Mouse (Mus musculus) lung, postnatal 0 days (tissue): ENCODE results near the gene Efcab12. TPM values are rescaled to one million over a fixed set of nuclear protein-coding genes. Genes with fewer than 3 reads are reported as not detected.

Experiments used
- ATAC-seq: fragments of 200-750 bp; cut with Nextera tagmentation; 2 replicates; pipeline ENCODE4 v1.8.0; 2017; ENCODE audit warnings: moderate library complexity
- DNase-seq: peaks from one replicate; pipeline ENCODE4 v3.0.0-alpha.2; 2016; ENCODE audit warnings: low spot score
- H3K27ac ChIP-seq: fragments of 300-500 bp; sonication (generic); 2 replicates; pipeline ENCODE4 v1.5.1; 2014; ENCODE audit warnings: antibody characterized with exemption, mild to moderate bottlenecking, low read length, mixed read lengths
- H3K27me3 ChIP-seq: fragments of 300-500 bp; sonication (generic); replicated peaks from 2 replicates; pipeline ENCODE4 v1.6.1; 2014; ENCODE audit warnings: low read length, mixed read lengths; ENCODE audit not compliant: insufficient read depth
- H3K36me3 ChIP-seq: fragments of 300-500 bp; sonication (generic); 2 replicates; pipeline ENCODE4 v1.6.1; 2014; ENCODE audit warnings: low read length, mixed read lengths; ENCODE audit not compliant: insufficient read depth
- H3K4me1 ChIP-seq: fragments of 300-500 bp; sonication (generic); 2 replicates; pipeline ENCODE4 v1.6.1; 2014; ENCODE audit warnings: antibody characterized with exemption, low read depth, low read length, mixed read lengths; ENCODE audit not compliant: insufficient read depth
- H3K4me2 ChIP-seq: fragments of 300-500 bp; sonication (generic); replicated peaks from 2 replicates; pipeline ENCODE4 v1.6.1; 2014; ENCODE audit warnings: low read depth, mild to moderate bottlenecking, low read length, moderate library complexity, mixed read lengths
- H3K4me3 ChIP-seq: fragments of 300-500 bp; sonication (generic); 2 replicates; pipeline ENCODE4 v1.5.1; 2014; ENCODE audit warnings: low read depth, low read length
- H3K9ac ChIP-seq: fragments of 300-500 bp; sonication (generic); replicated peaks from 2 replicates; pipeline ENCODE4 v1.6.1; 2014; ENCODE audit warnings: low read depth, mild to moderate bottlenecking
- H3K9me3 ChIP-seq: fragments of 300-500 bp; sonication (generic); 2 replicates; pipeline ENCODE4 v1.6.1; 2016; ENCODE audit warnings: low read length, mixed read lengths
- CTCF ChIP-seq: IDR thresholded peaks from 2 replicates; pipeline ENCODE4 v1.5.1; 2016; ENCODE audit warnings: antibody characterized with exemption, mild to moderate bottlenecking
- EP300 ChIP-seq: IDR thresholded peaks from 2 replicates; pipeline ENCODE4 v1.6.1; 2016; ENCODE audit warnings: antibody characterized with exemption, mild to moderate bottlenecking, control low read depth
- WGBS: fragments of 180-500 bp; shearing (Covaris S2); extraction: QIAGEN DNeasy Blood & Tissue Kit; methylation state at CpG from one replicate; pipeline ENCODE4 v1.1.7; 2014; 5-methylcytosine and 5-hydroxymethylcytosine counted together
- polyA plus RNA-seq: library from polyadenylated mRNA; unstranded; fragments of >200 nt; fragmentation: Nextera tagmentation; extraction: Ambion mirVana; gene quantifications from 2 replicates; pipeline ENCODE4 v1.2.1, GENCODE M21; 2015

The Efcab12 gene
- polyA plus RNA-seq, 1 experiment from 2014 or later = 1.5 TPM

- Histone ChIP-seq H3K27me3 (no peaks in the 10 kb centered on the region), H3K9ac (no peak overlapping the region), H3K36me3 (no peaks in the 10 kb centered on the region), H3K9me3 (no peaks in the 10 kb centered on the region), H3K27ac (peak overlapping the region; percentile 32; the same call in 1 of the 2 replicates), H3K4me1 (no peaks in the 10 kb centered on the region; the same call in 1 of the 2 replicates), H3K4me2 (no peak overlapping the region), H3K4me3 (no peak overlapping the region)
- WGBS = 55% methylated on average over 4 of the region's 4 CpGs
- DNase-seq = peak; percentile 44
- no peak for ATAC-seq
- TF ChIP-seq EP300 (no peak), CTCF (no peak)
These were observed 18.1 kb upstream of the Efcab12 start for GRCm38 (mm10) chr6:115856361-115856745.

DNA sequence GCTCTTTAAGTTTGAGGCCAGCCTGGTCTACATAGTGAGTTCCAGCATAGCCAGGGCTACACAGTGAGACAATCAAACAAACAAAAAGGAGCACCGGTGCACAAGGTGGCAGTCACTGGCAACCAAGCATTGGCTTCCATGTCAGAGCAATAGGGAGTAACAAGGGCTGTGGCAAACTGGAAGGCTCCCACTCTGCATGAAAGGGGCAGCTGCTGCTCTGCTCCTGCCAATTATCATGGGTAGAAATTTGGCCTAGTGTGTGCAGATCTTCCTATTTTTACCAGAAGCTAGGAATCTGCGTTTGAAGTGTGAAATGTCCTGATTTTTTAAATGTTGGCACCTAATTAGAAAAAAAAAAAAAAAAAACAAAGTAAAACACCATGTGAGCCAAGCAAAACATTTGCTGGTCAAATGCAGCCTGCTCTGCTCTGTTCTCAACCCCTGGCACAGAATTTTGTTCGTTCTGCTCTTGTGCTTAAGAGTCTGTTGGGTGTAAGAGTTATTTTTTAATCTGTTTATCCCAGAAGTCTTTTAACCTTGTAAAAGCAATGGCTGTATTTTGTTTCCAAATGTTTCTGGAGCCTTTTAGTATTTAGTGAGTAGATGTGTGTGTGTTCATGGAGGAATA is 17.6 kb upstream of the Efcab12 start:
- Histone ChIP-seq H3K4me2 (no peak overlapping the region), H3K27me3 (no peaks in the 10 kb centered on the region), H3K27ac (peak overlapping the region; percentile 32; the same call in 1 of the 2 replicates), H3K9me3 (no peaks in the 10 kb centered on the region), H3K4me1 (no peaks in the 10 kb centered on the region; the same call in 1 of the 2 replicates), H3K36me3 (no peaks in the 10 kb centered on the region), H3K9ac (no peak overlapping the region), H3K4me3 (no peak overlapping the region)
- WGBS = 53% methylated on average over 3 of the region's 3 CpGs
- no peak for DNase-seq
- ATAC-seq = no peak
- TF ChIP-seq EP300 (no peak), CTCF (no peak)

- Histone ChIP-seq H3K4me2 (no peak overlapping the region), H3K9ac (no peak overlapping the region), H3K27me3 (no peaks in the 10 kb centered on the region), H3K4me3 (no peak overlapping the region), H3K27ac (no peak overlapping the region), H3K36me3 (no peaks in the 10 kb centered on the region), H3K4me1 (no peaks in the 10 kb centered on the region; the same call in 1 of the 2 replicates), H3K9me3 (no peaks in the 10 kb centered on the region)
- ATAC-seq (no peak), DNase-seq (peak; percentile 29)
- no peak for TF ChIP-seq EP300
- TF ChIP-seq CTCF = peak; percentile 67
- 65% methylated on average over 2 of the region's 2 CpGs for WGBS
These were observed 16.2 kb upstream of the Efcab12 start for GRCm38 (mm10) chr6:115854432-115854831.

GRCm38 (mm10) chr6:115853985-115854384 is 15.8 kb upstream of the Efcab12 start:
- DNase-seq (no peak), ATAC-seq (no peak)
- Histone ChIP-seq H3K4me3 (peak overlapping the region; percentile 53), H3K36me3 (no peaks in the 10 kb centered on the region), H3K9me3 (no peaks in the 10 kb centered on the region), H3K4me2 (peak overlapping the region; percentile 66), H3K27me3 (no peaks in the 10 kb centered on the region), H3K4me1 (no peaks in the 10 kb centered on the region; the same call in 1 of the 2 replicates), H3K9ac (no peak overlapping the region), H3K27ac (peak overlapping the region; percentile 71)
- 42% methylated on average over 7 of the region's 7 CpGs for WGBS
- TF ChIP-seq EP300 (no peak), CTCF (no peak)

- H3K27me3 ChIP-seq = no peaks in the 10 kb centered on the region
- no peak within 1 kb of the TSS for H3K9ac ChIP-seq
- no peaks in the 10 kb centered on the region for H3K36me3 ChIP-seq
- DNase-seq = peak; percentile 100
- no peaks in the 10 kb centered on the region for H3K9me3 ChIP-seq
- under 1% methylated on average over 51 of the region's 51 CpGs for WGBS
- TF ChIP-seq EP300 = no peak
- TF ChIP-seq CTCF = peak; percentile 71
- H3K4me3 ChIP-seq = peak within 1 kb of the TSS; percentile 53
- peak; percentile 98 for ATAC-seq
- peak within 1 kb of the TSS; percentile 66 for H3K4me2 ChIP-seq
- peak within 1 kb of the TSS; percentile 72 for H3K27ac ChIP-seq
- no peaks in the 10 kb centered on the region for H3K4me1 ChIP-seq
These were observed 15.0 kb upstream of the Efcab12 start, which contains the start of the genes Mbd4 and Ift122 for GRCm38 (mm10) chr6:115853091-115853813. Gene Mbd4 (minus strand): TSS chr6:115853371. Gene Ift122 (plus strand): TSS chr6:115853470.

DNA sequence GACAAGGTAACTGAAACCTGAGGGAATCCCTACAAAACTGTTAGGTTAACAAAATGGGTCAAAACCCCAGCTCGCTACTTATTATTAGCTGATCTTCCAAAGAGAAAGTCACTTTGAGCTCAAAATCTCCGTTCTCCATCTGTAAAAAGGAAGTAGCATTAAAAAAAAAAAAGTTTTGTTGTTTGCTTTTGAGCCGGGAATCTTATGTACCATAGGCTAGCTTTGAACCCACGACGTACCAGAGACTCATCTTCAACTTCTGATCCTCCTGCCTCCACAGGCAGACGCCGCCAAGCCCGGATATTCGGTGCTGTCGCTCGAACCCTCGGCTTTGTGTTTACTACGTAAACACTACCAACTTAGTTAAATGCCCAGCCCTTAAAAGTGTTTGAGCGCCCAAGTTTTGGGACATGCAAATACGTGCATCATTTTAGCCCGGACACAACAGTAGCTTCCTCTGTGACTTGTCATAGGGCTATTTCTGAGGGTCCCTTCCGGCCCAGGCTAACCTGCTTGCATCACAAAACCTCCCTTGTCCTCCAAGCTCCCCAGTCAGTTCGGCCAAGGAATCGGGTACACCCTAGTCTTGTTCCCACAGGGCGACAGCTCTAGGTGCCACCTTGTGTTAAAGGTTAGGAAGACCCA is 14.4 kb upstream of the Efcab12 start:
- Histone ChIP-seq H3K36me3 (no peaks in the 10 kb centered on the region), H3K9ac (no peak overlapping the region), H3K9me3 (no peaks in the 10 kb centered on the region), H3K4me1 (no peaks in the 10 kb centered on the region), H3K27me3 (no peaks in the 10 kb centered on the region), H3K4me3 (peak overlapping the region; percentile 53), H3K27ac (peak overlapping the region; percentile 72), H3K4me2 (peak overlapping the region; percentile 66)
- ATAC-seq (no peak), DNase-seq (no peak)
- TF ChIP-seq CTCF (no peak), EP300 (no peak)
- WGBS = 3% methylated on average over 20 of the region's 20 CpGs
